ENCODE assay signal across 14 mouse cellular contexts in genomic region chr4:119022338-119022737, GRCm38 (mm10).
A peak's percentile ranks its signal among the peaks of the same experiment; 100 is the strongest.
DNase-seq lines count a peak whose midpoint lies in the region; ATAC-seq and TF ChIP-seq lines count a peak whose summit lies in the region.
"Had no signal": no experiment of that assay in that cellular context is flagged by ENCODE, and none has a peak within 500 bp of the region (broad histone marks: within the 10 kb centered on the region; RNA-seq: fewer than 3 reads in every experiment).

No protein-coding gene starts in this region.

- peak overlapping the region; percentile 24 for H3K9ac ChIP-seq in heart, embryonic 16.5 days (ENCODE audit: low read length)
- H3K9ac ChIP-seq in midbrain, embryonic 14.5 days (replicated peaks; ENCODE audit: low read length) = no peak overlapping the region
- no peak overlapping the region for H3K9ac ChIP-seq in midbrain, embryonic 11.5 days (ENCODE audit: low read length)
- H3K9ac ChIP-seq in hindbrain, postnatal 0 days (replicated peaks; ENCODE audit: low read length) = no peak overlapping the region
- H3K9ac ChIP-seq in stomach, embryonic 16.5 days (ENCODE audit: low read length) = 0 out of 2 replicates have a peak overlapping the region, but pooled peaks have one; percentile 20

- no peaks in the 10 kb centered on the region for H3K36me3 ChIP-seq in heart, embryonic 16.5 days (ENCODE audit: control insufficient read depth, insufficient read depth)
- no peaks in the 10 kb centered on the region for H3K36me3 ChIP-seq in midbrain, embryonic 14.5 days (ENCODE audit: control insufficient read depth, insufficient read depth, low read length)
- H3K36me3 ChIP-seq in midbrain, embryonic 11.5 days (ENCODE audit: control insufficient read depth, insufficient read depth, low read length) = no peaks in the 10 kb centered on the region
- H3K36me3 ChIP-seq in hindbrain, postnatal 0 days (ENCODE audit: insufficient read depth, low read length) = no peaks in the 10 kb centered on the region
- H3K36me3 ChIP-seq in stomach, embryonic 16.5 days (ENCODE audit: control insufficient read depth, insufficient read depth, low read length) = no peaks in the 10 kb centered on the region

- WGBS in heart, embryonic 16.5 days = 20% methylated on average over 6 of the region's 6 CpGs
- 72% methylated on average over 6 of the region's 6 CpGs for WGBS in midbrain, embryonic 14.5 days
- WGBS in midbrain, embryonic 11.5 days = 68% methylated on average over 6 of the region's 6 CpGs
- 70% methylated on average over 6 of the region's 6 CpGs for WGBS in hindbrain, postnatal 0 days
- 47% methylated on average over 6 of the region's 6 CpGs for WGBS in stomach, embryonic 16.5 days

- peak overlapping the region; percentile 22 for H3K4me2 ChIP-seq in heart, embryonic 16.5 days (ENCODE audit: low read depth, low read length)
- H3K4me2 ChIP-seq in midbrain, embryonic 14.5 days (ENCODE audit: low read length) = no peak overlapping the region
- no peak overlapping the region for H3K4me2 ChIP-seq in midbrain, embryonic 11.5 days
- H3K4me2 ChIP-seq in hindbrain, postnatal 0 days (ENCODE audit: low read depth, low read length) = no peak overlapping the region
- no peak overlapping the region for H3K4me2 ChIP-seq in stomach, embryonic 16.5 days (ENCODE audit: low read depth, low read length)

- H3K27ac ChIP-seq in heart, embryonic 16.5 days (ENCODE audit: low read length) = peak overlapping the region; percentile 59
- 0 out of 2 replicates have a peak overlapping the region, but pooled peaks have one; percentile 20 for H3K27ac ChIP-seq in midbrain, embryonic 14.5 days (replicated peaks; ENCODE audit: low read depth, low read length)
- H3K27ac ChIP-seq in midbrain, embryonic 11.5 days (ENCODE audit: low read depth, low read length) = no peak overlapping the region
- H3K27ac ChIP-seq in hindbrain, postnatal 0 days = peak overlapping the region; percentile 41; the same call in 1 of the 2 replicates
- 0 out of 2 replicates have a peak overlapping the region, but pooled peaks have one; percentile 21 for H3K27ac ChIP-seq in stomach, embryonic 16.5 days (ENCODE audit: low read length)

- peaks cover 32% of the 10 kb centered on the region for H3K4me1 ChIP-seq in heart, embryonic 16.5 days (ENCODE audit: control insufficient read depth, insufficient read depth, low read length)
- peaks cover 6% of the 10 kb centered on the region; the same call in 1 of the 2 replicates for H3K4me1 ChIP-seq in midbrain, embryonic 14.5 days (ENCODE audit: control insufficient read depth, insufficient read depth, low read length)
- peaks cover 8% of the 10 kb centered on the region for H3K4me1 ChIP-seq in midbrain, embryonic 11.5 days (ENCODE audit: control insufficient read depth, insufficient read depth, low read length)
- 0 out of 2 replicates have a peak, but pooled peaks cover 5% of the 10 kb centered on the region for H3K4me1 ChIP-seq in hindbrain, postnatal 0 days (ENCODE audit: insufficient read depth, low read length)
- peaks cover 16% of the 10 kb centered on the region for H3K4me1 ChIP-seq in stomach, embryonic 16.5 days (ENCODE audit: control insufficient read depth, insufficient read depth, low read length)

- no peaks in the 10 kb centered on the region for H3K27me3 ChIP-seq in heart, embryonic 16.5 days (ENCODE audit: control insufficient read depth, insufficient read depth, low read length)
- H3K27me3 ChIP-seq in midbrain, embryonic 14.5 days (ENCODE audit: control insufficient read depth, insufficient read depth, low read length) = no peaks in the 10 kb centered on the region
- no peaks in the 10 kb centered on the region for H3K27me3 ChIP-seq in midbrain, embryonic 11.5 days (ENCODE audit: control insufficient read depth, insufficient read depth, low read length)
- H3K27me3 ChIP-seq in hindbrain, postnatal 0 days (ENCODE audit: insufficient read depth, low read length) = no peaks in the 10 kb centered on the region
- no peaks in the 10 kb centered on the region for H3K27me3 ChIP-seq in stomach, embryonic 16.5 days (ENCODE audit: control insufficient read depth, insufficient read depth, low read length)
- H3K27me3 ChIP-seq: Patski had no signal

- H3K4me3 ChIP-seq in heart, embryonic 16.5 days (ENCODE audit: low read length) = no peak overlapping the region
- H3K4me3 ChIP-seq in midbrain, embryonic 14.5 days (replicated peaks; ENCODE audit: low read depth, low read length) = no peak overlapping the region
- no peak overlapping the region for H3K4me3 ChIP-seq in midbrain, embryonic 11.5 days (ENCODE audit: low read depth, low read length)
- H3K4me3 ChIP-seq in hindbrain, postnatal 0 days (ENCODE audit: low read length) = no peak overlapping the region
- H3K4me3 ChIP-seq in stomach, embryonic 16.5 days (replicated peaks; ENCODE audit: low read length) = no peak overlapping the region

- intact Hi-C loops in heart, postnatal 25 days (cut with DNase I) = no loop called here

- H3K9me3 ChIP-seq in heart, embryonic 16.5 days (replicated peaks; ENCODE audit: control insufficient read depth, low read length) = no peaks in the 10 kb centered on the region
- H3K9me3 ChIP-seq in midbrain, embryonic 14.5 days (ENCODE audit: control insufficient read depth, low read length) = no peaks in the 10 kb centered on the region
- H3K9me3 ChIP-seq in midbrain, embryonic 11.5 days (ENCODE audit: control insufficient read depth, low read length) = no peaks in the 10 kb centered on the region
- H3K9me3 ChIP-seq in hindbrain, postnatal 0 days (ENCODE audit: low read length) = no peaks in the 10 kb centered on the region
- no peaks in the 10 kb centered on the region for H3K9me3 ChIP-seq in stomach, embryonic 16.5 days (replicated peaks; ENCODE audit: control insufficient read depth, low read length)

- TF ChIP-seq CTCF in hindbrain, postnatal 0 days (IDR thresholded peaks at IDR 0.05; ENCODE audit: low read depth) = no peak

- ATAC-seq in heart, embryonic 16.5 days (replicated peaks; ENCODE audit: extremely low read depth, insufficient read depth, low FRiP score) = no peak
- no peak for ATAC-seq in midbrain, embryonic 14.5 days (ENCODE audit: low FRiP score, low TSS enrichment)
- ATAC-seq in midbrain, embryonic 11.5 days (ENCODE audit: low FRiP score) = no peak
- no peak for ATAC-seq in hindbrain, postnatal 0 days
- ATAC-seq in stomach, embryonic 16.5 days (ENCODE audit: insufficient read depth, low FRiP score) = no peak
- ATAC-seq: Patski had no signal

- no peak for DNase-seq in heart, postnatal 25 days (ENCODE audit: low spot score)
- no peak for DNase-seq in midbrain, embryonic 14.5 days
- no peak for DNase-seq in midbrain, embryonic 11.5 days (ENCODE audit: low spot score, missing footprints)
- no peak for DNase-seq in hindbrain, postnatal 0 days (ENCODE audit: low spot score)
- DNase-seq in cerebellum, postnatal 36 days = no peak
- no peak for DNase-seq in spleen, postnatal 10 days (ENCODE audit: low spot score in 2 of 2)
- DNase-seq: cerebellum, adult 18-20 months; kidney, postnatal 36 days; lung, postnatal 4 days; spleen, adult 18-20 months; thymus, postnatal 25 days had no signal

Comparison
In these comparisons a context has a peak if more than half of its experiments do, and no peak if none do; other contexts are left out.
1. H3K9ac ChIP-seq: peak in heart, embryonic 16.5 days (single experiment) and stomach, embryonic 16.5 days (single experiment); none in midbrain, embryonic 14.5 days (single experiment), midbrain, embryonic 11.5 days (single experiment) and hindbrain, postnatal 0 days (single experiment).